Mouse (Mus musculus) cerebellum, adult 11-12 months (tissue): Measurements from ENCODE around the gene Angptl6.
A peak's percentile ranks its signal among the peaks of the same experiment; 100 is the strongest.

Experiments
- DNase-seq: peaks from one replicate; pipeline ENCODE4 v3.0.0; 2022

Gene Angptl6

DNA sequence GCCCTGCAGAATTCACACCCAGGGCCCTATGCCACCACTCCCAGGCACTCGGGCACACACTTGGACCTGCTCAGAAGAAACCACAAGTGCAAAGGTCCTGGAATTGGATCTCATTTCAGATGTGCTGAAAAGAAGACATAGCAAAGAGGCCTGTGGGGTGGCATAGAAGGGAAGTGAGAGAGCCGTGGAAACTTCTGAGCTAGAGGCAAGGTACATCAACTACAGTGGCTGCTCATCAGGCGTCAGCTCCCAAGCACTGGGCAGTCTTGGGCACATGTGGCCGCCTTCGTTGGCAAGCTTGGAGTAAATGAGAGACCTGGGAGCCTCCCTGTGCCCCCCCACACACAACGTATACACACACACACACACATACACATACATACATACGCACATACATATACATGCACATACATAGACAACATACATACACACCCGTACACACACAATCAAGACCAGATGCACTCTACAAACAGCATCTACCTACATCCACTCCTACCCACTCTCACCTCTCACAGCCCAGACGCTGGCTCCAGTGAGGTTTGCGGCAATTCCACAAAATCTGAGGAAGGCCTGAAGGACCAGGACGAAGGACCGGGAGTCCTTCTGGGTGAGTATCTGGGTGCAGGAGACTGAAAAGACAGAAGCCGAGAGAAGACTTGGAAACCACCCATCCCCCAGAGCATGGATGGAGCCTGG is at the start of gene Angptl6:
TSS of gene Angptl6 (minus strand) at position 631 of the 696 bp plus-strand sequence.
- DNase-seq, result peak; percentile 61

DNA sequence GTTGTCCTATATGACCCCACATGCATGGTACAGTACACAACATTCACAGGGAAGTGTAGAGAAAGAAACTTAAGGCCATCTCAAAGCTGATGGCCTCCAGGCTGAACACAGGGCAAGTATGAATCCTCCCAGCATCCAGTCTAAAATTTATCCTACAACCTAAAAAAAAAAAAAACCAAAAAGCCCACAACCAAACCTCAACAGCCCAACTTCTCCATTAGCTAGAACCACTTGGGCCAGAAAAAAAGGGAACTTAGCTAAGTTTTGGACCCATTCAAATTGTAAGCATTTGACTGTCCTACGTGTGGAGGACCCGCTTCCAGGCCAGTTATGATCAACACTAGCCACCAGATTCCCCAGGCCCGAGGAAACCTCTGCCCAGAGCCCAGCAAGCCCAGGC is 43.7 kb upstream of the Angptl6 start:
- no peak for DNase-seq

DNA sequence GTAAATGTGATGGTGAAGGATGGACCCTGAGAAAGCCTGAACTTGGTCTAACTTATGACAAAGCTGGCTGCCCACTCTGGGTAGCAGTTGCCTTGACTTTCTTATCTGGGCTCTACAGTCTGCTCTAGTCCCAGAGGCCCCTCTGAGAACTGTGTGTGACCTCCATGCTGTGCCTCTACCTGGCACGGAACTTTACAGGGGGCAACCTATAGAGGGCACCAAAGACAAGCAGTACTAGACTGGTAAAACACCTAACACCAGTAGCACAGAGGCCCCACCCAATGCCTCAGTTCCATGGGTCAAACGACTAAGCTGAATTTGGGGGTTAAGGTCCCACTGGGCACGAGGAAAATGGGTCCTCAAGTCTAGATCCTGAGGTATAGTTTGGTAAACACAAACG is 36.6 kb upstream of the Angptl6 start:
- DNase-seq, result no peak

DNA sequence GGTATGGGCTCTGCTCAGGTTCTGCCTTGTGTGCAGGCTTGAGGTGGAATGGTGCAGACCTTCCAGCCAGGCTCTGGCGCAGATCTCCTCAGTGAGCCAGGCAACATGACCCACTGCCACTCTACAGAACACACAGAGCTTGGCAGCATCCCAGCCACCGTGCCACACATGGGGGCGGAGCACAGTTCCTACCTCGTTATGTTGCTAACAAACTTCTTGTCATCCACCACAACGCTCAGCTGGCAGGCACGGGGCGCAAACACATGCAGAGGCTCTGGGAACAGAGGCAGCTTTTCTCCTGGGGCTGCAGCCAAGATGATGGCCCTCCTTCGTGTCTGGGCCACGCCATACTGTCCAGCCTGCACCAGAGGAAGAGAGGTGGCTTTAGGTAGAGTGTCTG is 30.4 kb upstream of the Angptl6 start:
- no peak for DNase-seq

DNA sequence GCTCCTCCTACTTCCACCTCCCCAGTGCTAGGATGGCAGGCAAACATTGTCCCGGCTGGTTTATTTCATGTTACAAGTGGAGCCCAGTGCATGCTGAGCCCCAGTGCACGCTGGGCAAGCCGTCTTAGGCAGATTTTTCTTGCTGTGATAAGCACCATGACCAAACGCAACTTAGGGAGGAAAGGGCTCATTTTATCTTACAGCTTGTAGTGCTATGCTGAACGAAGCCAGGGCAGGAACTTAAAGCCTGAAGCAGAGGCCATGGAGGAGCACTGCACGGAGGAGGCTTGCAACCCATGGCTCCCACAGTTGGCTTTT is 22.6 kb upstream of the Angptl6 start:
- no peak for DNase-seq

DNA sequence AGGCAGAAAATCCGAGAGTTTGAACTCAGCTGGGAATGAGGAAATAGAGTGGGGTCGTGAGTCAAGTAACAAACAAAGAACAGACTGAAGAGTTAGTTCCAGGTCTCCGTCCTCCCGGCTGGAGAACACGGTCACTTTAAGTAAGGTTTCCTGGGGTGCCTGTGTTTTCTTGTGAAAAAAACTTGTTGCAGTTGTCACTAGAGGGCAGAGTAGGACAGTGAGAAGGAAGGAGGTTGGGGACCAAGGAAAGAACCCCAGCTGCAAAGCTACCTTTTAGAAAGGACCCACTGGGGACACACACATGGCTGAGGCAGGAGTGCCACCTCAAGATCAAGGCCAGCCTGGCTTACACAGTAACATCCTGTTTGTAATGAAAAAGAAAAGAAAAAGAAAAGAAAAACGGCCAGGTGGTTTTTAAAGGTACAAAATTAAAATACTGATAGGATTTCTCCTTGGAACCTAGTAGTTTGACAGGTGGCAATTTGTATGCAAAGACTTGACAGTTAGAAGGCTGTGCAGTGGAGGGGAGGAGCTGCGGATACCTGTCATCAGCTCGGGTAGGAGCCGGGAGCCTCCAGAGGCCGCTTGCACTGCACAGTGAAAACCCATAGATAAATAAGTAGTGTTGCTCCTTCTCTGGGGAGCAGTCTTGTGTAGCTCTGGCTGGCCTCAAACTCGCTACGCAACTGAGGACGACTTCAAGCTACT is 22.1 kb upstream of the Angptl6 start:
- DNase-seq, result no peak

DNA sequence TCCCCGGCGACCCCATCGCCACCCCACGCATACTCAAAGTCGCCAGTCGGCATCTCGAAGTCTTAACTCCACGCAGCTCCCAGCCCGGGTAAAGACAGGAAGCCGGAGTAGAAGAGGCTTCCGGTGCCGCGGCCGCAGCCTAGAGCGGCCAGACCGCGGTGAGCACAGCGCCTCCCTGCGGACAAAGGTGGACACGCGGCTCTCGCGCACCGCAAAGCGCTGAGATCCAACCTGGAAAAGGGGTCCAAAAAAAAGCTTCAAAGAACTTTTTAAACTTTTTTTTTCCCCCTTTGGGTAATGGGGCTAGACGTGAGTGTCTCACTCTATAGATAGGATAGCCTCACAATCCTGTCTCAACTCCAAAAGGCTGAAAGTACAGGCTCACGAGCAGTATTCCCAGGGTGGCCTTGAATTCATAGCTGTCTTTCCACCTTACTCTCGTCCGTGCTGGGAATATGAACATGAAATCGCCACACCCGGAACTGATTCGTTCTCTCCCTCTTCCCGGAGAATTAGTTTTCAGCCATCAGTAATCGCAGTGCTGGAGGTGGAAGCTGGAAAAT is 19.1 kb upstream of the Angptl6 start, which contains the start of gene Eif3g:
TSS of gene Eif3g (minus strand) at position 113 of the 563 bp plus-strand sequence.
- peak; percentile 82 for DNase-seq

DNA sequence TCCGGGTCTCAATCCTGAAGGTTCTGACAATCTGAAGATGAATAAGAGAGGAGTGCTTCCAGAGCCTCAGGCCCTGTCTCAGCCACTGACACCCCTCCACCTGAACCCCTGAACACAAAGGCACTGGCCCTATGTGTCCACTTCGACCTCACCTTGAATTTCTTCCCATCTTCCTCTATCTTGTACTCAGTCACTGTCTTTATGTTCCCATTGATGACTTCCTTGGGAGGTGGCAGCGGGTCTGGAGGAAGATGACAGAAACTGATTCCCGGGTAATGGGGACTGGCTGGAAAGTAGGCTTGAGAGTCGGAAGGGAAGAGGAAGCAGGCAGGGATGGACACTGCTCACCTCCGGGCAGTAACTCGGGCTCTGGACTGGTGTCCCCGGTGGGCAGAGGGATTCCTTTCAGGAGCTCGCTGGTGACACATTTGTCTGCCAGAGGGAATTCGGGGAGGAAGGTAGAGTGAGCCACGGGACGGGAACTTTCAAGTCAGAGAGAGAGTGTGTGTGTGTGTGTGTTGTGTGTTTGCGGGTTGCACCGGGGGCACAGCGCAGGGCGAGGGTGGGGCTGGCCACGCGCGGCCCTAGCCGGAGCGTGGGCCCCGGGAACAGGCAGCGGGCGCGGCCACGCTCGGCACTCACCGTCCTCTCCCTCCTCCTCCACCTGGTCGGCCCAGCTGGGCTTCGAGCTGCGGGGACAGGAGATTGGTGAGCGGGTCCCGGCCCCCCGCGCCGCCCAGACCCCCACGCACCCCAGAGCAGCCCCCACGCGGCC is 18.4 kb upstream of the Angptl6 start:
- DNase-seq, result no peak

DNA sequence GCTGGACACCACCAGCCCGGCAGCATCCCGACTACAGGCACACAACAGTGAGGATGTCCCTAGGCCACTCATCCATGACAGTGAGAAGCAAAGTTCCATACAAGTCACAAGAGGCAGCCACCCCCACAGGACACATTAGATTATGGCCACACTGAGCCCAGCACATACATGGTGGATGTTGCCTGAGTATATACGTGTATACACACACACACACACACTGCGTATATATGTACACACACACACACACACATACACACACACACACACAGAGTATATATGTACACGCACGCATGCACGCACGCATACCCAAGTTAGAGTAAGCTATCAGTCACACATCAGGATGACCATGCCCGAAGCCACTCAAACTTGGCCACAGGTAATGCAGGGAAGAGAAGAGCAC is 15.9 kb upstream of the Angptl6 start:
- DNase-seq, result no peak

DNA sequence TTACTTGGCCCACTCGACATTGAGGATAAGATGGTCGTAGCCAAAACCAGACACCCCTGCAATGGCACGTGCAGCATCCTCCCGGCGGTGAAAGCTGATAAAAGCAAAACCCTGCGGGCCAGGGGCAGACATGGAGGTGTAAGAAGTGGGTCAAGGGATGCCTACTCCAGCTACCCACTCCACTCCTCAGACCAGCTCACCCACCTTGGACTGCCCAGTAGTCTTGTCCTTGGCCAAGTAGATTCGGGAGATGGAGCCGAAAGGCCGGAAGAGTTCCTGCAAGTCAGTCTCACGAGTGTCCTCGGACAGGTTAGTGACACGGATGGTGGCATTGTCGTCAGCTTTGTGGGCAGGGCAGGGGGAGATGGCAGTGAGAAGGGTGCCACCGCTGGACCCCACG is 15.1 kb upstream of the Angptl6 start:
- no peak for DNase-seq

DNA sequence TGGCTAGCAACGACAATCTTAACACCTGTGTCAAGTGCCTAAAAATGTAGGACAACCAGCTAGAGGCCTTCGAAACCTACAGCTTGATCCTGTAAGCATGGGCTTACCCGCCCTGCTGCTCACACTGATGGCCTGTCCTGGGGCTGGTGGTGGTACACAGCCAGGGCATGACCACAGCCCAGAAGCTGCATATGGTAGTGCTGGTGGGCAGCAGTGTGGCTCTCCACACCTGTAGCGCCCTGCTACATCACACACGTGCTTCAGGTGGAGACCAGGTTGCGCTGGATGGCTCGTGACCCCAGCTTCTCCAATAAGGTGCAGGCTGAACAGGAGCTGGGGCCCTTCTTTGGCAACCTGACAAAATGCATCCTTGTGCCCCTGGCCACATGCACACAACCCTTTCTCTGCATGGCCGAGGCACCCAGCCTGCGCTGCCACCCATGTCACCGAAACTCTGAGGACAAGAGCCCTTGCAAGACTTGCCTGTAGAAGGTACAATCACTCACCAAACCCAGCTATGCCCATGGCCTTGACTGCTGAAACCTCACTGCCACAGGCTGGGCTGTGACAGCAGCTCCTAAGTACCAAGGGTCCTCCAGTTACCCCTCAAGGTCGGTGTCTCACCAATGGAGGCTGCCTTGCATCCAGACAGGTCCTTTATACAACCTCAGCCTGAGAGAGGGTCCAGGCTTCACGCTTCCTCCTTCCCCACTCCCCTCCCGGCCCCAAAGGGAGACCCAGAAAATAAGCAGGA is 14.2 kb upstream of the Angptl6 start:
- no peak for DNase-seq

DNA sequence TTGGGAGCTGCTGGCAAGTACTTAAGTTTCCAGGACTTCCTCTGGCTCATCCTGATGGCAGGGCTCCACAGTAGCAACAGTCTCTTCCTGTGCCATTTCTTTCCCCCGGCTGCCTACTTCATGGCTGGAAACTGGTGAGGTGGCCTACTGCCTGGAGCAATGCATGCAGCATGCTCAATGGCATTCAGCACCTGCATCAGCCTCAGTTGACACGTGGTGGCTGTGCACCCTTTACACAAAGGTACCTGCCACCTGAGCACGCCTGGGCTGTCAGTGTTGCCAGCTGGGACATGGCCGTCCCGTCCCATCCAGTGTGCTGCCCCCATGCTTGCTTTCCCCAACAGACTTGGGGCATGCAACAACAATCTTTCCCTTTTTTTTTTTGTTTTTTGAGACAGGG is 13.5 kb upstream of the Angptl6 start:
- no peak for DNase-seq

DNA sequence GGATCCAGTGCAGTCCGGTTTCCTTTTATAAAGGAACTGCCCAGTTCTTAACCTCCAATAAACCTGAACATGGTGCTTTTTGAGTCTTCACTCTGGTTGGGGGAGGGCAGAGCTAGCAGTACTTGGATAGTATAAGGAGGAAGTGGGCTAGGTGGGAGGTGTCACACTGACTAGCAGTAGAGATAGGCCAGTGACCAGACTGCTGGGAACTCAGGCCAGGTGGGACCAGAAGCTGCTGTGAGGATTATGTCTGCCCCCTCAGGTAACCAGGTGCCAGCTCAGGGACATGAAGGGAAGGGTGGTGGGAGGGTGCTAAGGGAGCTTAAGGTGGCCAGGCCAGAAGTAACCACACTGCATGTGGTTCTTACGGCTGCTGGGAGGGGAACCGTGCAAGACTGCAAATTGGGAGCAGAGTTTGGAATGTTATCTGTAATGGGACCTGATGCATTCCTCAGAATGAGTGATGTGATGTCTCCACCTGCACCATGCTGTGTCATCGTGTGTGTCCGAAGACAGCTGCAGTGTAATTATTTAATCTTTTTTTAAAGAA is 12.7 kb upstream of the Angptl6 start:
- DNase-seq, result no peak

DNA sequence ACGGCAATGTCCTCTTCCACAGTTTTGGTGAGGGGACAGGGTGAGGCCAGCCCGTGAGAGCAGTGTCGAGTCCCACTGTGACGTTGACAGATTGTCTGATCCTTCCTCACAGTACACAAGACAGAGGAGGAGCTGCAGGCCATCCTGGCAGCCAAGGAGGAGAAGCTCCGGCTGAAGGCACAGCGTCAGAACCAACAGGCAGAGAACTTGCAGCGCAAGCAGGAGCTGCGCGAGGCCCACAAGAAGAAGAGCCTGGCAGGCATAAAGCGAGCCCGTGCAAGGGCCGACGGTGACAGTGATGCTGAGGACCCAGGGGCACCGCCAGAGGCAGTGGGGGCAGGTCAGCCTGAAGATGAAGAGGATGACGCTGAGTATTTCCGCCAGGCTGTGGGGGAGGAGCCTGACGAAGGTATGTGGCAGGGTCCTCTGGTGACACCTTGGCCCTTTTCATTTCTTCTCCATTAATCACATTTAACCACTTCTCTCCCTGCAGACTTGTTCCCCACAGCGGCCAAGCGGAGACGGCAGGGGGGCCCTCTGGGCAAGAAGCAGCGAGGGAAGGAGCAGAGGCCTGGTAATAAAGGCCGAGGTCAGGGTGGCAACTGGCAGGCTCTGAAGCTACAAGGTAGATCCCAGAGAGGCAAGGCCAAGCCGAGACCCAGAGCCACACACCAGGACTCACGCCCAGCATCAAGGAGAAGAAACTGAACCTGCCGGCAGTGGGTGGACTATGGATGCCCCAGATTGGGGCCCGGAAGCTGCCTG is 12.0 kb upstream of the Angptl6 start:
- DNase-seq, result no peak

DNA sequence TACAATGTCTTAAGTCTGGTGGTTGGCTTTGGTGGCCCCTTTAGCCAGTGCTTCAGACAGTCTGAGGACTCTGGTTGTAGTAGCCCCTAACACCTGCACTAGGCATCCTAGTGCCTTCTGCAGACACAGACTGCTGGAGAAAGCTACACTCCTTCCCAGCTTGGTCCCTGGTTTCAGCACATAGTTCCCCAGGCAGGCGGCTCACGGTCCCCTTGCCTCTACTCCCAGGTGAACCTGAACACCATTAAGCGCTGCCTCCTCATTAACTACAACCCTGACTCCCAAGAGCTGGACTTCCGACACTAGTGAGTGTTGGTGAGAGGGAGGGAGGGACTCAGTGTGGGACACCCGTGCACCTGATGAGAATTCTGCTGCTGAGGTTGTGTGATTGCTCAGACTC is 10.9 kb upstream of the Angptl6 start:
- no peak for DNase-seq

DNA sequence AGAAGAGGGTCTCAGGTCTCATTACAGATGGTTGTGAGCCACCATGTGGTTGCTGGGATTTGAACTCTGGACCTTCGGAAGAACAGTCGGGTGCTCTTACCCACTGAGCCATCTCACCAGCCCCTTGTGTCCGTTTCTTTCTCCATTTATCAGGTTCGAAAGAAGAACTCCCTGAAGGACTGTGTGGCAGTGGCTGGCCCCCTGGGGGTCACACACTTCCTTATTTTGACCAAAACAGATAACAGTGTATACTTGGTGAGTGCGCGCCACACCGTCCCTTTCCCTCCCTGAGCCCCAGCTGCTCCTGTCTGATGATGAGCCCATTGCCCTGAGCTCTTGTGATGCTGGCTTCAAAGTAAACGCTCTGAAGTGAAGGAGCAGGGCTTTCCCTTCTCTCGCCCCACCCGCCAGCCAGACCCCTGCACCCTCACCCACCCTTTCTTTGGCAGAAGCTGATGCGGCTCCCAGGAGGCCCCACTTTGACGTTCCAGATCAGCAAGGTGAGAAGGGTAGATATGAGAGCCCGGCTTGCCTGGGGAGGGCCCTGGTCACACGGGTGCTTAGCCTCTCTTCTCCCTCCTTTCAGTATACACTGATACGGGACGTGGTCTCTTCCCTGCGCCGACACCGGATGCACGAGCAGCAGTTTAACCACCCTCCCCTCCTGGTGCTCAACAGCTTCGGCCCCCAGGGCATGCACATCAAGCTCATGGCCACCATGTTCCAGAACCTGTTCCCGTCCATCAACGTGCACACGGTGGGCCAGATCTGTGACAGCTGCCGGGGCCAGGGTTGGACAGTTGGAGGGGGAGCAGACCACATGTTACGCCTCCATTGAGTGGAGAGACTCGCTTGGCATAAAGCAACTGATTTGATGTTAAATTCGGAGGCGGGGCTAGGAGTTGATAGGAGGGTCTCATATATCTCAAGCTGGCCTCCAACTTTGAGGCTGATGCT is 9.9 kb upstream of the Angptl6 start:
- DNase-seq, result peak; percentile 60

DNA sequence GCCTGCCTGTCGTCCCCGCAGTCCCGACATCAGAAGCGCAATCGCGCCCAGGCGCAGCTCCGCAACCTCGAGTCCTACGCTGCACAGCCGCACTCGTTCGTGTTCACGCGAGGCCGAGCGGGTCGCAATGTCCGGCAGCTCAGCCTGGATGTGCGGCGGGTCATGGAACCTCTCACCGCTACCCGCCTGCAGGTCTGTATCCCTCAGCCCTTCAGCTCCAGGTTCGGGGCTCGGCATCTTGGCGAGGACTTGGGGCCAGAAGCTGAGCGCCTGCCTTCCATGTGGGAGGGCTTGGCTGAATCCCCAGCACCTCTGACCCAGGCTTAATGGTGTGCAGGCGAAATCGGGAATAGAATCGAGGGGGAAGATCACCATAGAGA is 8.8 kb upstream of the Angptl6 start:
- no peak for DNase-seq

DNA sequence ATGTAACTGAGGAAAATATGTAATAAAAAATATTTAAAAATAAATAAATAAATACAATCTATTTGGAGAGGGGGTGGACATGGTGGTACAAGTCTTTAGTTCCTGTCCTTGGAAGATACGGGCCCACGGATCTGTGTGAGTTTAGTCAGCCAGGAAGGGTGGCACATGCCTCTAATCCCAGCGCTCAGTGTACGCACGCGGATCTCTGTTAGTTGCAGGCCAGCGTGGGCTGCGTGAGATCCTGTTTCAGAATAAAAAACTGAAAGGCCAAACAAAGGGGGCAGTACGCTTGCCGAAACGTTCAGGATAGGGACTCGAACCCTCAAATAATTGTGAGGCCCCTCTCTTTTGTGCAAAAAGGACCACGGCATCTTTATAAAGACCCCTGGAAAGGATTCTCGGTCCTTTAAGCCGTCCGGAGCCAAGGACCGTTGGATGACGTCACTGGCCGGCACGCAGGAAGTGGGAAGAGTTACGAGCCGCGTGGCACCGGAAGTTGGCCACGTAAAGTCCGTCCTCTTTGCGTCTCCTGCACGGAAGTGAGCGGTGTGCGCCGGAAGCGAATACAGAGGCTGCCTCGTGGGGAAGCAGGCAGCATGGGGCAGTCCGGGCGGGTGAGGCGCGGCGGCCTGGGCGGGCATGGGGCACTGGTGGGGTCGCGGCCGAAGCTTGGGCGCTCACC is 8.3 kb upstream of the Angptl6 start, which contains the start of gene Ppan:
TSS of gene Ppan (plus strand) at position 472 of the 682 bp plus-strand sequence.
- peak; percentile 96 for DNase-seq

DNA sequence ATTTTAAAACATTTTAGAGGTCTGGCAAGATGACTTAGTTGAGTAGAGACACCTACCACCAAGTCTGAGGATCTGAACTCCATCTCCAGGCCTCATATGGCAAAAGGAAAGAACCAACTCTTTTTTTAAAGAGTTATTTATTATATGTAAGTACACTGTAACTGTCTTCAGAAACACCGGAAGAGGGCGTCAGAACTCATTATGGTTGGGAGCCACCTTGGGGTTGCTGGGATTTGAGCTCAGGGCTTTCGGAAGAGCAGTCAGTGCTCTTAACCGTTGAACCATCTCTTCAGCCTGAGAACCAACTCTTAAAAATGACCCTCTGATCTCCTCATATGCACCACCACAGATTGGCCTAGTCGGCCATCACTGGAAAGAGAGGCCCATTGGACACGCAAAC is 7.7 kb upstream of the Angptl6 start:
- DNase-seq, result no peak

DNA sequence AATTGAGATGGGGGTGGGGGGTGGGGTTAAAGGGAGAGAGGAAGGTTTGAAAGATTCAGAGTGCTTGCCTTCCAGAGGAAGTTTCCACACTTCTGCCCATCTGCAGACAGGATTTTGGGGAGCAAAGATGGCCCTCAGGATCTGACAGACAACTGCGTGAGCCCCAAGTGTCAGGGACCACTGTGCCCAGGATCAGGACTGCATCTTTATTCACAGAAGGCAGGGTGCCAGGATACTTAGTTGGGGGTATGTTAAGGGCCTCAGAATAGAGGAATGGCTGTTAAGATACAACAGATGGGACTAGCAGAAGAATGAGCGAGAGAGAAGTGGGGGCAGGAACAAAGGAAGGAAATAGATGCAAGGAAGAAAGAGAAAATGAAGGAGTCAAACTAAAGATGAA is 7.0 kb upstream of the Angptl6 start:
- peak; percentile 47 for DNase-seq
